Mouse (Mus musculus): ENCODE measurements around the gene Prok1.

Prok1 gene

GRCm38 (mm10) chr3:107187022-107187421 is 52.5 kb downstream of the Prok1 start:
- no peak for DNase-seq (ENCODE audit: low spot score in 2 of 2)

- DNase-seq (ENCODE audit: low spot score in 2 of 2) = no peak
Observed at GRCm38 (mm10) chr3:107185597-107185996, 53.9 kb downstream of the Prok1 start.

GRCm38 (mm10) chr3:107183178-107183577 is 56.3 kb downstream of the Prok1 start:
- DNase-seq (ENCODE audit: low spot score in 2 of 2) = peak in 1 of 2 experiments; percentile 42

Data from heart, adult 9 months (tissue).